Mouse (Mus musculus): Measurements from ENCODE around the gene Map7d3. TPM values are rescaled to one million over a fixed set of nuclear protein-coding genes. Genes with fewer than 3 reads are reported as not detected.

The Map7d3 gene
- polyA plus RNA-seq, 1 experiment from 2014 or later: 0.52 TPM

- H3K27me3 ChIP-seq (replicated peaks): no peaks in the 10 kb centered on the region
- no peak for ATAC-seq (ENCODE audit: low FRiP score)
- no peak overlapping the region for H3K27ac ChIP-seq (replicated peaks)
- H3K9me3 ChIP-seq (replicated peaks): no peaks in the 10 kb centered on the region
- H3K4me2 ChIP-seq: no peak overlapping the region
- no peak overlapping the region for H3K4me3 ChIP-seq (replicated peaks)
- H3K4me1 ChIP-seq: no peaks in the 10 kb centered on the region
- H3K9ac ChIP-seq (replicated peaks): no peak overlapping the region
- no peaks in the 10 kb centered on the region for H3K36me3 ChIP-seq
Observed at GRCm38 (mm10) chrX:56769838-56770237, 52.3 kb downstream of the Map7d3 start.

GRCm38 (mm10) chrX:56760257-56760760, 61.8 kb downstream of the Map7d3 start:
- H3K9me3 ChIP-seq (replicated peaks): no peaks in the 10 kb centered on the region
- no peak overlapping the region for H3K9ac ChIP-seq (replicated peaks)
- no peak overlapping the region for H3K4me3 ChIP-seq (replicated peaks)
- no peaks in the 10 kb centered on the region for H3K27me3 ChIP-seq (replicated peaks)
- H3K4me1 ChIP-seq: no peaks in the 10 kb centered on the region
- no peak overlapping the region for H3K27ac ChIP-seq (replicated peaks)
- no peak overlapping the region for H3K4me2 ChIP-seq
- H3K36me3 ChIP-seq: no peaks in the 10 kb centered on the region
- 92% methylated on average over 3 of the region's 3 CpGs for WGBS
- ATAC-seq (ENCODE audit: low FRiP score): no peak

GRCm38 (mm10) chrX:56756352-56756751, 65.8 kb downstream of the Map7d3 start:
- H3K36me3 ChIP-seq: no peaks in the 10 kb centered on the region
- 83% methylated on average over 7 of the region's 7 CpGs for WGBS

GRCm38 (mm10) chrX:56755646-56756045, 66.5 kb downstream of the Map7d3 start:
- WGBS: 49% methylated on average over 2 of the region's 2 CpGs
- Histone ChIP-seq H3K27me3 (replicated peaks) (no peaks in the 10 kb centered on the region), H3K4me1 (no peaks in the 10 kb centered on the region), H3K36me3 (no peaks in the 10 kb centered on the region), H3K4me2 (no peak overlapping the region), H3K9me3 (replicated peaks) (no peaks in the 10 kb centered on the region), H3K9ac (replicated peaks) (no peak overlapping the region), H3K27ac (replicated peaks) (no peak overlapping the region), H3K4me3 (replicated peaks) (no peak overlapping the region)
- no peak for ATAC-seq (ENCODE audit: low FRiP score)

More at GRCm38 (mm10) chrX:56756352-56756751, 65.8 kb downstream of the Map7d3 start:
- no peak overlapping the region for H3K4me2 ChIP-seq
- H3K27ac ChIP-seq (replicated peaks): no peak overlapping the region
- no peak for ATAC-seq (ENCODE audit: low FRiP score)
- no peaks in the 10 kb centered on the region for H3K27me3 ChIP-seq (replicated peaks)
- H3K9ac ChIP-seq (replicated peaks): no peak overlapping the region
- H3K4me3 ChIP-seq (replicated peaks): no peak overlapping the region
- H3K9me3 ChIP-seq (replicated peaks): no peaks in the 10 kb centered on the region
- H3K4me1 ChIP-seq: no peaks in the 10 kb centered on the region

- Histone ChIP-seq H3K4me3 (replicated peaks) (no peak overlapping the region), H3K27ac (replicated peaks) (no peak overlapping the region), H3K4me1 (no peaks in the 10 kb centered on the region), H3K9me3 (replicated peaks) (no peaks in the 10 kb centered on the region), H3K36me3 (no peaks in the 10 kb centered on the region), H3K9ac (replicated peaks) (no peak overlapping the region), H3K27me3 (replicated peaks) (no peaks in the 10 kb centered on the region), H3K4me2 (no peak overlapping the region)
- WGBS: 78% methylated on average over 8 of the region's 8 CpGs
- ATAC-seq (ENCODE audit: low FRiP score): no peak
Observed at GRCm38 (mm10) chrX:56753317-56754289, 68.5 kb downstream of the Map7d3 start.

- Histone ChIP-seq H3K9me3 (replicated peaks) (no peaks in the 10 kb centered on the region), H3K4me1 (no peaks in the 10 kb centered on the region), H3K9ac (replicated peaks) (no peak overlapping the region), H3K27me3 (replicated peaks) (no peaks in the 10 kb centered on the region), H3K4me2 (no peak overlapping the region), H3K36me3 (no peaks in the 10 kb centered on the region), H3K4me3 (replicated peaks) (no peak overlapping the region), H3K27ac (replicated peaks) (no peak overlapping the region)
- no peak for ATAC-seq (ENCODE audit: low FRiP score)
- 80% methylated on average over 6 of the region's 6 CpGs for WGBS
Observed at GRCm38 (mm10) chrX:56752144-56752543, 70.0 kb downstream of the Map7d3 start.

- Histone ChIP-seq H3K4me1 (no peaks in the 10 kb centered on the region), H3K4me3 (replicated peaks) (no peak overlapping the region), H3K36me3 (no peaks in the 10 kb centered on the region), H3K4me2 (no peak overlapping the region), H3K9ac (replicated peaks) (no peak overlapping the region), H3K9me3 (replicated peaks) (no peaks in the 10 kb centered on the region), H3K27me3 (replicated peaks) (no peaks in the 10 kb centered on the region), H3K27ac (replicated peaks) (no peak overlapping the region)
- no peak for ATAC-seq (ENCODE audit: low FRiP score)
- 58% methylated on average over 4 of the region's 4 CpGs for WGBS
Observed at GRCm38 (mm10) chrX:56751536-56751935, 70.6 kb downstream of the Map7d3 start.

Other genes with a start within 250 kb of the Map7d3 start
- 48.7 and 52.2 TPM in 2 replicates for gene Mmgt1, start 224.3 kb downstream of the Map7d3 start, polyA plus RNA-seq (2015; fragmentation: Nextera tagmentation; extraction: Ambion mirVana)
- 53.6 and 61.9 TPM in 2 replicates for gene Slc9a6, start 212.6 kb downstream of the Map7d3 start, polyA plus RNA-seq (2015; fragmentation: Nextera tagmentation; extraction: Ambion mirVana)
- 189 and 222 TPM in 2 replicates for gene Fhl1, start 90.5 kb downstream of the Map7d3 start, polyA plus RNA-seq (2015; fragmentation: Nextera tagmentation; extraction: Ambion mirVana)
- not detected in 2 replicates for gene Adgrg4, start 47.8 kb upstream of the Map7d3 start, polyA plus RNA-seq (2015; fragmentation: Nextera tagmentation; extraction: Ambion mirVana)
- 0.10 and 0.33 TPM in 2 replicates for gene Brs3, start 220.7 kb upstream of the Map7d3 start, polyA plus RNA-seq (2015; fragmentation: Nextera tagmentation; extraction: Ambion mirVana)
- 82.3 and 87.1 TPM in 2 replicates for gene Htatsf1, start 231.3 kb upstream of the Map7d3 start, polyA plus RNA-seq (2015; fragmentation: Nextera tagmentation; extraction: Ambion mirVana)

Measured in neural tube, embryonic 15.5 days (tissue).